In genomic region chr1:44119201-44120073, GRCm38 (mm10) we compare ENCODE assay signal across 8 mouse cellular contexts. TPM values are rescaled to one million over a fixed set of nuclear protein-coding genes. Genes with fewer than 3 reads are reported as not detected.
DNase-seq lines count a peak whose midpoint lies in the region; ATAC-seq lines count a peak whose summit lies in the region.

No protein-coding gene starts in this region.

- H3K27me3 ChIP-seq in hindbrain, embryonic 13.5 days, result no peaks in the 10 kb centered on the region

- H3K4me1 ChIP-seq in hindbrain, embryonic 13.5 days (replicated peaks), result peaks cover 31% of the 10 kb centered on the region

- peak overlapping the region; percentile 97 for H3K27ac ChIP-seq in hindbrain, embryonic 13.5 days

- peak; percentile 87 for DNase-seq in NIH3T3 (ENCODE audit: low read depth)
- peak; percentile 88 to 90 for DNase-seq in cerebellum, postnatal 10 days
- peak; percentile 66 to 70 for DNase-seq in frontal cortex, postnatal 14 days (ENCODE audit: low spot score in 2 of 2)
- DNase-seq in layer of hippocampus, postnatal 36 days, result peak; percentile 80 to 81
- peak; percentile 81 for DNase-seq in lung, postnatal 25 days (ENCODE audit: low spot score)
- DNase-seq in retina, embryonic 14.5 days (ENCODE audit: low spot score), result peak; percentile 85
- peak; percentile 78 to 82 for DNase-seq in thymus, postnatal 36 days

- H3K9ac ChIP-seq in hindbrain, embryonic 13.5 days, result peak overlapping the region; percentile 92

- H3K9me3 ChIP-seq in hindbrain, embryonic 13.5 days, result no peaks in the 10 kb centered on the region

- WGBS in hindbrain, embryonic 13.5 days, result under 1% methylated on average over 40 of the region's 43 CpGs

- peak; percentile 90 for ATAC-seq in hindbrain, embryonic 13.5 days (ENCODE audit: low FRiP score)

- peak overlapping the region; percentile 66 for H3K4me3 ChIP-seq in hindbrain, embryonic 13.5 days

- peak overlapping the region; percentile 83 for H3K4me2 ChIP-seq in hindbrain, embryonic 13.5 days

- H3K36me3 ChIP-seq in hindbrain, embryonic 13.5 days, result peaks cover 21% of the 10 kb centered on the region

RNA-seq across cellular contexts. Expression of gene Bivm, which starts 0.7 kb away (rescaled TPM):
- polyA plus RNA-seq in hindbrain, embryonic 13.5 days (2015; fragmentation: Nextera tagmentation; extraction: Ambion mirVana), result 31.9 and 32.1 TPM in 2 replicates
- total RNA-seq in layer of hippocampus, postnatal 36 days (2021), result 10 to 100 TPM; 34.9 to 39.8 TPM

RNA-seq across cellular contexts. Expression of gene Kdelc1, which starts 0.8 kb away (rescaled TPM):
- polyA plus RNA-seq in hindbrain, embryonic 13.5 days (2015; fragmentation: Nextera tagmentation; extraction: Ambion mirVana), result 29.2 and 30.1 TPM in 2 replicates
- total RNA-seq in layer of hippocampus, postnatal 36 days (2021), result 10 to 100 TPM; 10.1 to 10.8 TPM

RNA-seq across cellular contexts. Expression of gene Tex30, which starts 17.2 kb away (rescaled TPM):
- 51.7 and 56.6 TPM in 2 replicates for polyA plus RNA-seq in hindbrain, embryonic 13.5 days (2015; fragmentation: Nextera tagmentation; extraction: Ambion mirVana)
- 10 to 100 TPM; 11.0 to 11.3 TPM for total RNA-seq in layer of hippocampus, postnatal 36 days (2021)

RNA-seq across cellular contexts. Expression of gene Ercc5, which starts 28.1 kb away (rescaled TPM):
- polyA plus RNA-seq in hindbrain, embryonic 13.5 days (2015; fragmentation: Nextera tagmentation; extraction: Ambion mirVana), result 32.5 and 36.7 TPM in 2 replicates
- 10 to 100 TPM; 19.8 to 21.5 TPM for total RNA-seq in layer of hippocampus, postnatal 36 days (2021)

RNA-seq across cellular contexts. Expression of gene Gm8251, which starts 57.7 kb away (rescaled TPM):
- 0.06 and 0.09 TPM in 2 replicates for polyA plus RNA-seq in hindbrain, embryonic 13.5 days (2015; fragmentation: Nextera tagmentation; extraction: Ambion mirVana)
- not detected for total RNA-seq in layer of hippocampus, postnatal 36 days (2021)

Comparison
In these comparisons a context has a peak if more than half of its experiments do, and no peak if none do; other contexts are left out.
1. Peak in every context shown above with its lines: DNase-seq, ATAC-seq, H3K4me3 ChIP-seq and H3K27ac ChIP-seq.